Mouse (Mus musculus): ENCODE data around the gene Hist1h4n.

DNA sequence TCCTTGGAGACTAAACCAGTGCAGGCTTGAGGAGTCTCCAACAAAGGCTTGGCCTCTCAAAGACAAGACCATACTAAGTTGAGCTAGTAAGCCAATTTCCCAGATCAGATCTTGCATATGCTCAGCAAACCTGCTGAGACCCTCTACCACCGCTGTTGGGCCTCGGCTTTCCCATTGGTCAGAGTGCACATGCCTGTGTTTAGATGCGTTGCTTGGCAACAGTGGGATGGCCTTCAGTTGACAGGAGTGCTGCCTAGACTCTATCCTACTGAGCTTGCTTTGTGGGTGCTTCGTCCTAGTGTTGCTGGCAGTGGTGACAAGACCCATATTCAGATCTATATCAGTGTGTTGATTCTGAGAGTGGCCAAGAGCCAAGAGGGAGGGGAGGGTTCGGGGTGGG, 29.6 kb upstream of the Hist1h4n start:
- TF ChIP-seq POLR2A (IDR thresholded peaks at IDR 0.05; ENCODE audit: borderline replicate concordance, insufficient read depth, low read length) (no peak), CTCF (IDR thresholded peaks at IDR 0.05; ENCODE audit: borderline replicate concordance, insufficient read depth, low read depth, low read length) (no peak)
